Mouse (Mus musculus): ENCODE results near the gene Ifnar2.
"Not testable (repeated sequence)": the region's sequence is repeated elsewhere in the genome, so short reads cannot be mapped to it uniquely, and the experiment has no call there.

Ifnar2 gene

GRCm38 (mm10) chr16:91432720-91433328 is 60.2 kb downstream of the Ifnar2 start:
- DNase-seq, result no peak

GRCm38 (mm10) chr16:91433329-91433933 is 60.8 kb downstream of the Ifnar2 start:
- DNase-seq, result no peak

GRCm38 (mm10) chr16:91434119-91434518 is 61.5 kb downstream of the Ifnar2 start:
- DNase-seq, result no peak

- no peak for DNase-seq
Observed at GRCm38 (mm10) chr16:91438081-91438480, 65.5 kb downstream of the Ifnar2 start.

GRCm38 (mm10) chr16:91438599-91438998 is 66.0 kb downstream of the Ifnar2 start:
- DNase-seq, result not testable (repeated sequence)

- DNase-seq, result peak; percentile 79
Observed at GRCm38 (mm10) chr16:91441366-91441765, 68.8 kb downstream of the Ifnar2 start.

- DNase-seq, result no peak
Observed at GRCm38 (mm10) chr16:91441811-91442240, 69.2 kb downstream of the Ifnar2 start.

GRCm38 (mm10) chr16:91442446-91442845 is 69.9 kb downstream of the Ifnar2 start:
- no peak for DNase-seq

GRCm38 (mm10) chr16:91443211-91443611 is 70.6 kb downstream of the Ifnar2 start:
- no peak for DNase-seq

- DNase-seq, result no peak
Observed at GRCm38 (mm10) chr16:91444847-91445246, 72.3 kb downstream of the Ifnar2 start.

- no peak for DNase-seq
Observed at GRCm38 (mm10) chr16:91445566-91445965, 73.0 kb downstream of the Ifnar2 start.

- no peak for DNase-seq
Observed at GRCm38 (mm10) chr16:91446778-91447511, 74.4 kb downstream of the Ifnar2 start.

- peak; percentile 51 for DNase-seq
Observed at GRCm38 (mm10) chr16:91447512-91447900, 74.9 kb downstream of the Ifnar2 start.

GRCm38 (mm10) chr16:91448088-91448487 is 75.5 kb downstream of the Ifnar2 start:
- DNase-seq, result no peak

GRCm38 (mm10) chr16:91448895-91449294 is 76.3 kb downstream of the Ifnar2 start:
- DNase-seq, result no peak

GRCm38 (mm10) chr16:91450137-91451064 is 77.8 kb downstream of the Ifnar2 start:
- DNase-seq, result no peak

GRCm38 (mm10) chr16:91451949-91452348 is 79.4 kb downstream of the Ifnar2 start:
- no peak for DNase-seq

GRCm38 (mm10) chr16:91452363-91452896 is 79.8 kb downstream of the Ifnar2 start:
- DNase-seq, result no peak

Measured in kidney, postnatal 10 days (tissue).